Mouse (Mus musculus) lung, embryonic 14.5 days (tissue): ENCODE results near the gene Olfr374. TPM values are rescaled to one million over a fixed set of nuclear protein-coding genes. Genes with fewer than 3 reads are reported as not detected.
A peak's percentile ranks its signal among the peaks of the same experiment; 100 is the strongest.

Experiments
- ATAC-seq: fragments of 200-750 bp; cut with Nextera tagmentation; 2 replicates; pipeline ENCODE4 v1.8.0; 2017; ENCODE audit warnings: mild to moderate bottlenecking, moderate TSS enrichment, moderate library complexity; ENCODE audit not compliant: insufficient read depth
- DNase-seq: peaks from one replicate; pipeline ENCODE4 v3.0.0-alpha.2; 2015
- H3K27ac ChIP-seq: fragments of 300-500 bp; sonication (generic); 2 replicates; pipeline ENCODE4 v1.5.1; 2014; ENCODE audit warnings: low read depth, mild to moderate bottlenecking, moderate library complexity
- H3K27me3 ChIP-seq: fragments of 300-500 bp; sonication (generic); 2 replicates; pipeline ENCODE4 v1.6.1; 2014; ENCODE audit warnings: low read length, control low read depth; ENCODE audit not compliant: insufficient read depth
- H3K36me3 ChIP-seq: fragments of 300-500 bp; sonication (generic); 2 replicates; pipeline ENCODE4 v1.6.1; 2014; ENCODE audit warnings: control low read depth; ENCODE audit not compliant: insufficient read depth
- H3K4me1 ChIP-seq: fragments of 300-500 bp; sonication (generic); 2 replicates; pipeline ENCODE4 v1.6.1; 2014; ENCODE audit warnings: antibody characterized with exemption, control low read depth; ENCODE audit not compliant: insufficient read depth
- H3K4me2 ChIP-seq: fragments of 300-500 bp; sonication (generic); 2 replicates; pipeline ENCODE4 v1.6.1; 2014; ENCODE audit warnings: mild to moderate bottlenecking
- H3K4me3 ChIP-seq: fragments of 300-500 bp; sonication (generic); 2 replicates; pipeline ENCODE4 v1.5.1; 2014; ENCODE audit warnings: low read depth, low read length
- H3K9ac ChIP-seq: fragments of 300-500 bp; sonication (generic); 2 replicates; pipeline ENCODE4 v1.6.1; 2014
- H3K9me3 ChIP-seq: fragments of 300-500 bp; sonication (generic); 2 replicates; pipeline ENCODE4 v1.6.1; 2016; ENCODE audit warnings: low read depth, low read length, control low read depth
- CTCF ChIP-seq: IDR thresholded peaks from 2 replicates; pipeline ENCODE4 v1.5.1; 2016; ENCODE audit warnings: antibody characterized with exemption, low read depth
- WGBS: fragments of 180-500 bp; shearing (Covaris S2); extraction: QIAGEN DNeasy Blood & Tissue Kit; methylation state at CpG from one replicate; pipeline ENCODE4 v1.1.7; 2014; 5-methylcytosine and 5-hydroxymethylcytosine counted together
- polyA plus RNA-seq: library from polyadenylated mRNA; unstranded; fragments of >200 nt; fragmentation: Nextera tagmentation; extraction: Ambion mirVana; gene quantifications from 2 replicates; pipeline ENCODE4 v1.2.1, GENCODE M21; 2014

Olfr374 gene
- polyA plus RNA-seq, 1 experiment from 2014 or later: 0.01 TPM

GRCm38 (mm10) chr8:72158096-72158495 lies 51.3 kb downstream of the Olfr374 start:
- DNase-seq: no peak
- Histone ChIP-seq H3K9me3 (no peaks in the 10 kb centered on the region), H3K4me3 (no peak overlapping the region), H3K27me3 (no peaks in the 10 kb centered on the region), H3K4me2 (no peak overlapping the region), H3K36me3 (peaks cover 11% of the 10 kb centered on the region), H3K9ac (no peak overlapping the region), H3K4me1 (peaks cover 6% of the 10 kb centered on the region), H3K27ac (no peak overlapping the region)
- ATAC-seq: no peak
- TF ChIP-seq CTCF: no peak
- WGBS: 61% methylated on average over 2 of the region's 2 CpGs

- WGBS: 75% methylated on average over 3 of the region's 3 CpGs
- TF ChIP-seq CTCF: no peak
- Histone ChIP-seq H3K9ac (no peak overlapping the region), H3K4me2 (no peak overlapping the region), H3K9me3 (no peaks in the 10 kb centered on the region), H3K4me1 (peaks cover 6% of the 10 kb centered on the region), H3K4me3 (no peak overlapping the region), H3K36me3 (peaks cover 7% of the 10 kb centered on the region), H3K27ac (no peak overlapping the region), H3K27me3 (no peaks in the 10 kb centered on the region)
- ATAC-seq: no peak
- no peak for DNase-seq
These were observed 51.9 kb downstream of the Olfr374 start for GRCm38 (mm10) chr8:72158726-72159125.

- peak overlapping the region; percentile 44; the same call in 1 of the 2 replicates for H3K9ac ChIP-seq
- H3K4me1 ChIP-seq: peaks cover 6% of the 10 kb centered on the region
These were observed 53.2 kb downstream of the Olfr374 start for GRCm38 (mm10) chr8:72160007-72160406.

GRCm38 (mm10) chr8:72160707-72161697 lies 54.2 kb downstream of the Olfr374 start, which contains the start of gene Rab8a:
Gene Rab8a, plus strand, starts transcription at chr8:72161200.
- no peaks in the 10 kb centered on the region for H3K9me3 ChIP-seq
- no peak; the same call in 1 of the 2 replicates for TF ChIP-seq CTCF
- WGBS: under 1% methylated on average over 79 of the region's 82 CpGs

More at GRCm38 (mm10) chr8:72160007-72160406, 53.2 kb downstream of the Olfr374 start:
- H3K9me3 ChIP-seq: no peaks in the 10 kb centered on the region
- no peak; the same call in 1 of the 2 replicates for TF ChIP-seq CTCF
- H3K27ac ChIP-seq: 0 out of 2 replicates have a peak overlapping the region, but pooled peaks have one; percentile 78
- 59% methylated on average over 3 of the region's 3 CpGs for WGBS
- H3K4me2 ChIP-seq: peak overlapping the region; percentile 72
- H3K4me3 ChIP-seq: peak overlapping the region; percentile 37
- peaks cover 5% of the 10 kb centered on the region; the same call in 1 of the 2 replicates for H3K36me3 ChIP-seq
- ATAC-seq: no peak
- H3K27me3 ChIP-seq: no peaks in the 10 kb centered on the region
- no peak for DNase-seq

GRCm38 (mm10) chr8:72162821-72163220 lies 56.0 kb downstream of the Olfr374 start:
- Histone ChIP-seq H3K4me2 (peak overlapping the region; percentile 83; the same call in 1 of the 2 replicates), H3K27ac (no peak overlapping the region), H3K36me3 (peaks cover 10% of the 10 kb centered on the region; the same call in 1 of the 2 replicates), H3K9me3 (no peaks in the 10 kb centered on the region), H3K4me1 (peaks cover 6% of the 10 kb centered on the region), H3K27me3 (no peaks in the 10 kb centered on the region), H3K4me3 (no peak overlapping the region), H3K9ac (no peak overlapping the region)
- ATAC-seq: no peak
- no peak for DNase-seq
- TF ChIP-seq CTCF: no peak

More at GRCm38 (mm10) chr8:72160707-72161697, 54.2 kb downstream of the Olfr374 start, which contains the start of gene Rab8a:
- ATAC-seq (peak; percentile 99), DNase-seq (peak; percentile 99)
- Histone ChIP-seq H3K4me2 (peak within 1 kb of the TSS; percentile 83), H3K9ac (peak within 1 kb of the TSS; percentile 94), H3K4me3 (peak within 1 kb of the TSS; percentile 95), H3K27ac (peak within 1 kb of the TSS; percentile 78; the same call in 1 of the 2 replicates), H3K4me1 (peaks cover 6% of the 10 kb centered on the region), H3K36me3 (peaks cover 10% of the 10 kb centered on the region; the same call in 1 of the 2 replicates), H3K27me3 (no peaks in the 10 kb centered on the region)

Other genes with a start within 250 kb of the Olfr374 start
- 7.1 and 8.2 TPM in 2 replicates for gene Zfp709, start 225.0 kb upstream of the Olfr374 start, polyA plus RNA-seq
- 5.2 and 5.4 TPM in 2 replicates for gene Zfp882, start 198.4 kb upstream of the Olfr374 start, polyA plus RNA-seq
- gene Zfp617, start 198.4 kb upstream of the Olfr374 start, polyA plus RNA-seq: 25.3 and 25.9 TPM in 2 replicates
- gene Zfp961, start 156.0 kb upstream of the Olfr374 start, polyA plus RNA-seq: 25.7 and 26.2 TPM in 2 replicates
- gene Cyp4f18, start 97.4 kb upstream of the Olfr374 start, polyA plus RNA-seq: 0.93 and 2.2 TPM in 2 replicates
- not detected in 2 replicates for gene Olfr372, start 65.8 kb upstream of the Olfr374 start, polyA plus RNA-seq
- not detected in 2 replicates for gene Olfr373, start 23.9 kb upstream of the Olfr374 start, polyA plus RNA-seq
- gene Tpm4, start 27.9 kb downstream of the Olfr374 start, polyA plus RNA-seq: 849 and 861 TPM in 2 replicates
- 90.0 and 103 TPM in 2 replicates for gene Rab8a, start 54.2 kb downstream of the Olfr374 start, polyA plus RNA-seq
- 0.30 and 0.51 TPM in 2 replicates for gene Hsh2d, start 82.6 kb downstream of the Olfr374 start, polyA plus RNA-seq
- 0.24 TPM in 1 of 2 replicates, not detected in the other for gene Cib3, start 105.8 kb downstream of the Olfr374 start, polyA plus RNA-seq
- gene Gm11034, start 106.6 kb downstream of the Olfr374 start, polyA plus RNA-seq: not detected in 2 replicates
- gene Fam32a, start 112.7 kb downstream of the Olfr374 start, polyA plus RNA-seq: 65.3 and 69.6 TPM in 2 replicates
- 102 and 104 TPM in 2 replicates for gene Ap1m1, start 133.0 kb downstream of the Olfr374 start, polyA plus RNA-seq
- 38.2 TPM in 2 replicates for gene Gm10282, start 198.2 kb downstream of the Olfr374 start, polyA plus RNA-seq
- 14.3 and 15.2 TPM in 2 replicates for gene Klf2, start 212.0 kb downstream of the Olfr374 start, polyA plus RNA-seq